Mouse (Mus musculus) hindlimb bud, embryonic 11.5 days (tissue): Measurements from ENCODE around the gene Lrriq1.

Source experiments
- DNase-seq: peaks from one replicate; pipeline ENCODE4 v3.0.0-alpha.2; 2012; ENCODE audit warnings: low read depth, low spot score; ENCODE audit errors: extremely low spot score

Lrriq1 gene

GRCm38 (mm10) chr10:103235707-103236459 is at the start of gene Lrriq1:
Gene Lrriq1 (minus strand): TSS chr10:103236322.
- no peak for DNase-seq

GRCm38 (mm10) chr10:103253842-103254803 is 18.0 kb upstream of the Lrriq1 start:
- no peak for DNase-seq

GRCm38 (mm10) chr10:103236460-103236772 is 294 bp upstream of the Lrriq1 start:
- DNase-seq: no peak

- DNase-seq: no peak
Observed at GRCm38 (mm10) chr10:103226646-103227045, 9.5 kb downstream of the Lrriq1 start.

- DNase-seq: peak; percentile 22
Observed at GRCm38 (mm10) chr10:103194655-103195328, 41.3 kb downstream of the Lrriq1 start.

GRCm38 (mm10) chr10:103145769-103146379 is 90.2 kb downstream of the Lrriq1 start:
- DNase-seq: no peak

GRCm38 (mm10) chr10:103144927-103145768 is 91.0 kb downstream of the Lrriq1 start:
- no peak for DNase-seq

GRCm38 (mm10) chr10:103142526-103142925 is 93.6 kb downstream of the Lrriq1 start:
- no peak for DNase-seq

GRCm38 (mm10) chr10:103141532-103141931 is 94.6 kb downstream of the Lrriq1 start:
- DNase-seq: peak; percentile 16

GRCm38 (mm10) chr10:103140609-103141008 is 95.5 kb downstream of the Lrriq1 start:
- DNase-seq: no peak

GRCm38 (mm10) chr10:103114629-103115028 is 121.5 kb downstream of the Lrriq1 start:
- DNase-seq: no peak

- DNase-seq: no peak
Observed at GRCm38 (mm10) chr10:103108090-103108489, 128.0 kb downstream of the Lrriq1 start.

GRCm38 (mm10) chr10:103086101-103086500 is 150.0 kb downstream of the Lrriq1 start:
- DNase-seq: no peak

GRCm38 (mm10) chr10:103049593-103049992 is 186.5 kb downstream of the Lrriq1 start:
- DNase-seq: no peak

GRCm38 (mm10) chr10:103046623-103047022 is 189.5 kb downstream of the Lrriq1 start:
- no peak for DNase-seq

GRCm38 (mm10) chr10:103045019-103045418 is 191.1 kb downstream of the Lrriq1 start:
- no peak for DNase-seq

- no peak for DNase-seq
Observed at GRCm38 (mm10) chr10:103035002-103035640, 201.0 kb downstream of the Lrriq1 start.

GRCm38 (mm10) chr10:103030931-103031330 is 205.2 kb downstream of the Lrriq1 start:
- DNase-seq: no peak

- DNase-seq: no peak
Observed at GRCm38 (mm10) chr10:103029730-103030490, 206.2 kb downstream of the Lrriq1 start, which contains the start of gene Alx1. Gene Alx1 (minus strand): TSS chr10:103030215.
